Mouse (Mus musculus) cerebellum, postnatal 10 days (tissue): ENCODE data around the gene Pnmt.

Experiments
- DNase-seq, 2 experiments: peaks; one replicate each; pipeline ENCODE4 v3.0.0; 2021; ENCODE audit warnings: mixed read lengths in 2 of 2

The Pnmt gene

GRCm38 (mm10) chr11:98418273-98418672 lies 32.0 kb downstream of the Pnmt start:
- no peak for DNase-seq

GRCm38 (mm10) chr11:98418939-98419547 lies 32.8 kb downstream of the Pnmt start:
- no peak for DNase-seq

- no peak for DNase-seq
These were observed 40.3 kb downstream of the Pnmt start for GRCm38 (mm10) chr11:98426592-98426991.

- DNase-seq = no peak
These were observed 42.2 kb downstream of the Pnmt start for GRCm38 (mm10) chr11:98428436-98428835.

- DNase-seq = no peak
These were observed 45.7 kb downstream of the Pnmt start for GRCm38 (mm10) chr11:98431743-98432502.

GRCm38 (mm10) chr11:98435723-98436122 lies 49.5 kb downstream of the Pnmt start:
- DNase-seq = no peak

GRCm38 (mm10) chr11:98437441-98437840 lies 51.2 kb downstream of the Pnmt start:
- no peak for DNase-seq
